Mouse (Mus musculus): ENCODE data around the gene Ift172. TPM values are rescaled to one million over a fixed set of nuclear protein-coding genes. Genes with fewer than 3 reads are reported as not detected.

The Ift172 gene
- total and polyA plus RNA-seq, 3 experiments, result 15.3 to 21.8 TPM; not detected in 1

DNA sequence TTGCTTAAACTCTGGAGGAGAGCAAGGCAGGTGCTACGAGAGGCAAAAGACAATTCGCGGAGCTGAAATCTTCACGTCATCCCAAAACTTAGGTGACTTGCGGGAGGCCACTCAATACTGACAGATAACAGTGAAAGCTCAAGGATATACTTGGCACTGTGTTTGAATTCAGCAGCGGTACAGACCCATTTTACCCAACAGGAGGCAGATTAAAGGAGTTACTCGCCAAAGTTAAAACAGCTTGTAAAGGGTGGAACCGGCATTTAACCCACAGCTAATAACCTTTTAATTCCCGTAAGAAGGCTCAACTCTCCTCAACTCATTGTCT lies 409 bp upstream of the Ift172 start:
- no peaks in the 10 kb centered on the region for H3K79me2 ChIP-seq (ENCODE audit: control insufficient read depth, insufficient read depth, low read length, poor library complexity)
- no peaks in the 10 kb centered on the region for H3K27me3 ChIP-seq (ENCODE audit: control insufficient read depth in 1 of 2, insufficient read depth in 2 of 2, low read length in 2 of 2)
- H3K9me3 ChIP-seq (replicated peaks; ENCODE audit: insufficient read depth, low read length), result no peaks in the 10 kb centered on the region
- TF ChIP-seq POLR2AphosphoS5 (IDR thresholded peaks at IDR 0.05; ENCODE audit: borderline replicate concordance, low read depth, low read length) (0 out of 2 replicates have a peak, but pooled peaks have one; percentile 31), POLR2A (IDR thresholded peaks at IDR 0.05; ENCODE audit: control insufficient read depth in 1 of 2, insufficient read depth in 1 of 2, low read depth in 1 of 2, low read length in 2 of 2, poor library complexity in 1 of 2) (peak; percentile 82 to 97; a peak in 3 of 4 replicates), CTCF (IDR thresholded peaks at IDR 0.05 in 2 of 3, conservative IDR thresholded peaks at IDR 0.05 in 1 of 3; ENCODE audit: control insufficient read depth in 1 of 3, insufficient read depth in 1 of 3, low read depth in 2 of 3, low read length in 3 of 3, poor library complexity in 1 of 3, severe bottlenecking in 1 of 3) (no peak), ZMIZ1 (IDR thresholded peaks at IDR 0.05; ENCODE audit: low read depth, low read length) (peak; percentile 95; the same call in 1 of the 2 replicates), MYC (IDR thresholded peaks at IDR 0.05; ENCODE audit: low read depth, low read length) (peak; percentile 19; the same call in 1 of the 2 replicates), MAFK (IDR thresholded peaks at IDR 0.05; ENCODE audit: borderline replicate concordance, low read depth, low read length) (no peak), GATA1 (IDR thresholded peaks at IDR 0.05; ENCODE audit: low read depth, low read length) (peak; percentile 44), RAD21 (IDR thresholded peaks at IDR 0.05; ENCODE audit: low read depth, low read length) (no peak), SMC3 (IDR thresholded peaks at IDR 0.05; ENCODE audit: low read depth, low read length) (no peak), ETS1 (IDR thresholded peaks at IDR 0.05; ENCODE audit: low read depth, low read length) (peak; percentile 73; the same call in 1 of the 2 replicates), TAL1 (IDR thresholded peaks at IDR 0.05; ENCODE audit: low read length) (no peak), NELFE (IDR thresholded peaks at IDR 0.05; ENCODE audit: low read depth, low read length) (peak; percentile 94; the same call in 1 of the 2 replicates), ZKSCAN1 (IDR thresholded peaks at IDR 0.05; ENCODE audit: low read depth, low read length) (0 out of 2 replicates have a peak, but pooled peaks have one; percentile 38), POLR2AphosphoS2 (IDR thresholded peaks at IDR 0.05; ENCODE audit: low read length) (peak; percentile 97)
- H3K4me3 ChIP-seq (ENCODE audit: control insufficient read depth in 1 of 2, insufficient read depth in 1 of 2, low read depth in 2 of 2, low read length in 2 of 2), result peak overlapping the region; percentile 76 to 91
- H3K27ac ChIP-seq (ENCODE audit: control insufficient read depth, low read depth, low read length), result peak overlapping the region; percentile 68
- peak overlapping the region; percentile 73 for H3K9ac ChIP-seq (ENCODE audit: control insufficient read depth, low read depth, low read length, poor library complexity, severe bottlenecking)
- peaks cover 12 to 25% of the 10 kb centered on the region in 2 experiments for H3K4me1 ChIP-seq (ENCODE audit: control insufficient read depth in 1 of 2, insufficient read depth in 2 of 2, low read length in 2 of 2)
- no peak for DNase-seq (ENCODE audit: low read depth, low spot score)
- H3K36me3 ChIP-seq (ENCODE audit: control insufficient read depth in 1 of 2, insufficient read depth in 2 of 2, low read length in 2 of 2), result peaks cover 0 to 21% of the 10 kb centered on the region in 2 experiments; a peak in 2 of 4 replicates

DNA sequence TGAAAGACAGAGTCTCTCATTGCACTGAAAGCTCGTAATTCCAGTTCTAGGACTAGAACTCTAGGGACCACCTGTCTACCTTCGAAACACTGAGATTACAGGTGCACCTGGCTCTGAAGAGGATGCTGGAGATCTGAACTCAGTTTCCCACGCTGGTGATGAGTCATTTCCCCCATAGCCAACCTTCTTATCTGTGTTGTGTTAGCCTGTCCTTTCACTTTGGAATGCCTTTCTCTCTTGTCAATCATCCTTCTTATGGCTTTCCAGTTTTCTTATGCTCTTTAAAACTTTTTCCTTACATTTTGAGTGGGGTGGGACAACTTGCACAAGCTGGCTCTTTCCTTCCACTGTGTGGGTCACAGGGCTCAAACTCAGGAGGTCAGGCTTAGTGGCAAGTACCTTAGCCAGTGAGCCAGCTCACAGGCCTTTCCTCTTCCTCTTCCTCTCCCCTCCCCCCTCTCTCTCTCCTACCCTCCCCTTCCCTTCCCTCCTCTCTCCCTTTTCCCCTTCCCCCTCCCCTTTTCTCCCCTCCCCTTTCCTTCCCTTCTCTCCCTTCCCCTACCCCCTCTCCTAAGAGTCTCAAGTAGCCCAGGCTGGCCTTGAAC lies 1.2 kb downstream of the Ift172 start:
- H3K4me3 ChIP-seq (ENCODE audit: control insufficient read depth in 1 of 2, insufficient read depth in 1 of 2, low read depth in 2 of 2, low read length in 2 of 2), result peak overlapping the region; percentile 69 to 83
- H3K9ac ChIP-seq (ENCODE audit: control insufficient read depth, low read depth, low read length, poor library complexity, severe bottlenecking), result peak overlapping the region; percentile 60
- H3K27ac ChIP-seq (ENCODE audit: control insufficient read depth, low read depth, low read length), result peak overlapping the region; percentile 78
- H3K9me3 ChIP-seq (replicated peaks; ENCODE audit: insufficient read depth, low read length), result no peaks in the 10 kb centered on the region
- H3K27me3 ChIP-seq (ENCODE audit: control insufficient read depth in 1 of 2, insufficient read depth in 2 of 2, low read length in 2 of 2), result no peaks in the 10 kb centered on the region
- TF ChIP-seq NELFE (IDR thresholded peaks at IDR 0.05; ENCODE audit: low read depth, low read length) (no peak), GATA1 (IDR thresholded peaks at IDR 0.05; ENCODE audit: low read depth, low read length) (peak; percentile 45; the same call in 1 of the 2 replicates), ETS1 (IDR thresholded peaks at IDR 0.05; ENCODE audit: low read depth, low read length) (peak; percentile 67), ELF1 (IDR thresholded peaks at IDR 0.05; ENCODE audit: low read depth, low read length) (no peak), JUND (IDR thresholded peaks at IDR 0.05; ENCODE audit: low read depth, low read length) (0 out of 2 replicates have a peak, but pooled peaks have one; percentile 49), HCFC1 (IDR thresholded peaks at IDR 0.05; ENCODE audit: low read depth, low read length) (no peak), EP300 (IDR thresholded peaks at IDR 0.05; ENCODE audit: low read depth in 1 of 2, low read length in 2 of 2) (peak; percentile 27 to 41; a peak in 2 of 4 replicates), TAL1 (IDR thresholded peaks at IDR 0.05; ENCODE audit: low read length) (peak; percentile 57)
- peaks cover 12 to 25% of the 10 kb centered on the region in 2 experiments for H3K4me1 ChIP-seq (ENCODE audit: control insufficient read depth in 1 of 2, insufficient read depth in 2 of 2, low read length in 2 of 2)
- H3K79me2 ChIP-seq (ENCODE audit: control insufficient read depth, insufficient read depth, low read length, poor library complexity), result no peaks in the 10 kb centered on the region
- DNase-seq (ENCODE audit: low read depth, low spot score), result peak; percentile 56
- H3K36me3 ChIP-seq (ENCODE audit: control insufficient read depth in 1 of 2, insufficient read depth in 2 of 2, low read length in 2 of 2), result peaks cover 0 to 21% of the 10 kb centered on the region in 2 experiments; a peak in 2 of 4 replicates
